Mouse (Mus musculus): ENCODE results near the gene Armc8.
A peak's percentile ranks its signal among the peaks of the same experiment; 100 is the strongest.
"Not testable (repeated sequence)": the region's sequence is repeated elsewhere in the genome, so short reads cannot be mapped to it uniquely, and the experiment has no call there.

Gene Armc8

DNA sequence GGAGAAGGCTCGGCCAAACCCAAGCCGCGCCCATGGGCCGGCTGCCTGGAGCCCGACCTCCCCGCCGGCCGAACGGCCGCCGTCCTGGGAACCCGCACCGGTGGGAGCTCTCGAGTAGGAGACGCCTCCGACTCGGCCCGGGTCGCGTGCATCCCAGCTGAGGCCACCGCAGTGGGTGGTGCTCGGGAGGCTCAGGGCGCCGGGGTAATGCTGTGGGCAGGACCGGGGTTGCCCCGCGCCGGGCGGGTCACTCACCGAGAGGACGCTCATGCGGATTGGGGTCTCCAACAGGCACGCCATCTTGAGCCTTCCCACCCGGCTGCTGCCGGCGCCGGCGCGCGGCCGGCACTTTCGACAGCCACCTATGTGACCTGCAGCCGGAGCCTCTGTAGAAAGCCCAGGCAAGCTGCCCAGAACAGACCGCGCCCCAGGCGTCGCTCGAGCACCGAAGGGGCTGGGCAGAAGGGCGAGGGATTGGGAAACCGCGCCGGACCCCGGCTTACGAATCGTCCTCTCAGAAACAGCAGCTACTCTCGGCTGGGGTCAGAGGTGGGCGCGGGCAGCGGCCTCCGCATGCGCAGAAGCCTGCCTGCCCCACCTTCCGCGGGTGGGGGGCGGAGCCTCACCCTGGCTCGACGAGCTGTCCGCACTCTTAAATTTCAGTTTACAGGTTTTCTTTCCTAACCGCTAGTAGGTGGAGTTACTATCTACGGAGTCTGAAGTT lies at the start of gene Armc8:
Gene Armc8 (minus strand): TSS at position 553 of the 724 bp plus-strand sequence.
- ATAC-seq (ENCODE audit: low TSS enrichment), result peak; percentile 96

DNA sequence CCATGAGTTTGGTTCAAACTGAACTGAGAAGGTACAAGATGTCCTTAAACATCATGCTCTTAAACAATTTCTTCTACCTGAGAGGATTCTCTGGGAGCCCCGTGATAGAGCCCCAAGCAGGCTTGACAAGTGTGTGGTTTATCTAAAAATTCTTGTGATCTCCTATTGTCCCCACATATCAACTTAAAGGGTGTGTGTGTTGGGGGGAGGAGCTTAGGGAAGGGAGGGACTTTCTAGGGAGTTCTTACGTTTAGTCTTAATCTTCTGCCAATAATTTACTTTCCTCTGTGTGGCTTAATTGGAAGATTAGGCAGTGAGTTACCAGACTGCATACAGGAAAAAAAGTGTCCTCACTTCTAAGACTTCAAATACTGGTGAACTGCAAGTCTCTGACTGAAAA lies 43.5 kb upstream of the Armc8 start, which contains the start of gene A4gnt:
Gene A4gnt (plus strand): TSS at position 301 of the 400 bp plus-strand sequence.
- no peak for ATAC-seq (ENCODE audit: low TSS enrichment)

GRCm38 (mm10) chr9:99603566-99603965 lies 34.9 kb upstream of the Armc8 start:
- no peak for ATAC-seq (ENCODE audit: low TSS enrichment)

- ATAC-seq (ENCODE audit: low TSS enrichment), result not testable (repeated sequence)
These were observed 30.4 kb upstream of the Armc8 start for GRCm38 (mm10) chr9:99599127-99599526.

GRCm38 (mm10) chr9:99591144-99591543 lies 22.4 kb upstream of the Armc8 start:
- ATAC-seq (ENCODE audit: low TSS enrichment), result no peak

DNA sequence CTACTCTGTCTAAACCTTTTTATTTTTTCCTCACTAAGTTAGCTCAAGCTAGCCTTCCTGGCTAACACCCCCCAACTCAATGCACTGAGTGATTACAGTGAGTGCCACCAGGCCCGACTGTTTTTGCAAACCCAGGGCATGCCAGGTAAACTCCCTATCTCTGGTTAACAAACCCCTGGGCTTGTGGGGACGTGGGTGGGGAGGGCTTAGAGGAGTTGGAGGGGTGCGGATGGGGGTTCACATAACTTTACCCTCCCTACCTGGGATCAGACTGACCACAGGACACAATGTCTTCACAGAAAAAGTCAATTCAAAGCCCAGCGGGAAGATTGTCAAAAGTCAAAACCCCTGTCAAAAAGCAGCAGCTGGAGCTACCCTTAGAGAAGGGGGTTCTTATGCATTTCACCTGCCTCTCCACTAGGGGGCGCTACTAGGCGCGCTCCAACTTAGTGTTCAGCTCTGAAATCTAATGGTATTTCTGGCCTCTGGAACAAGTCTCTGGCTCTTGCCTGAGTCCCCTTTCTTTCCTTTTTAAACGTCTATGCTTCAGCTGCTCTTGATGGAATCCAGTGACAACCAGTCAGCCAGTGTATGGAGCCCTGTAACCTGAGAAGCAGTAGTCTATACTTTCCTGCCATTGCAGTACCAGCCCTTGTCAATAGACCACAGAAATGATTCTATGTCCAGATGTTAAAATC lies 19.0 kb upstream of the Armc8 start:
- peak; percentile 70; the same call in 1 of the 2 replicates for ATAC-seq (ENCODE audit: low TSS enrichment)

- ATAC-seq (ENCODE audit: low TSS enrichment), result peak; percentile 76
These were observed 12.0 kb upstream of the Armc8 start for GRCm38 (mm10) chr9:99580655-99581054.

DNA sequence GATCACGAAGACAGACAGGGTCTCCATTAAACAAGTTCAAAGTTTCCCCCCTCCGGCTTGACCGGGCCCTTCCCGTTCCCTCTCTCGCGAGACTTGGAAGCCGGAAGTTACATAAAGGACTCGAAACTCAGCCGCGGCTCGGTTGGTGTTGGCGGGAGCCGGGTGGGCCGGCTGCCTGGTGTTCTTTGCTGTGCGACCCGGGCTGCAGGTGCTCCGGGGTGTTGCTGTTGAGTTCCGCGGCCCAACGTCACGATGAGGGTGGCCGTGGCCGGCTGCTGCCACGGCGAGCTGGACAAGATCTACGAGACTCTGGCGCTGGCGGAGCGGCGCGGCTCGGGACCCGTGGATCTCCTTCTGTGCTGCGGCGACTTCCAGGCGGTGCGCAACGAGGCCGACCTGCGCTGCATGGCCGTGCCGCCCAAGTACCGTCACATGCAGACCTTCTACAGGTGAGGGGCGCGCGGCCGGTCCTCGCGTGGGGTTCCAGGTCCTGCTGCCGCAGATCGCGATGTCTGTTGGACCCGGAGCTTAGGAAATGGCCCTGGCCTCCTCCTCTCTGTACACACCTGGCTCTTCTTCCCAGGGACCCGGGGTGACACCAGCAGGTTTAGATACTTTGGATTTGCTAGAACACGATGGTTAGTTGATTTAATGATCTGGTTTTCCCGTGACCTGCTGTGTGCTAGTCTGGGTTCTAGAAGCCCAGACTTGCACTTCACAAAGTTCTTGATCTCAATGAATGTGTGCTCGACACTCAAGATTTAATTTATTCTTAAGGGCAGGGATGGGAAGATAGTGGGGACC lies 7.2 kb upstream of the Armc8 start, which contains the start of gene Dbr1:
Gene Dbr1 (plus strand): TSS at position 123 of the 804 bp plus-strand sequence.
- ATAC-seq (ENCODE audit: low TSS enrichment), result peak; percentile 99

DNA sequence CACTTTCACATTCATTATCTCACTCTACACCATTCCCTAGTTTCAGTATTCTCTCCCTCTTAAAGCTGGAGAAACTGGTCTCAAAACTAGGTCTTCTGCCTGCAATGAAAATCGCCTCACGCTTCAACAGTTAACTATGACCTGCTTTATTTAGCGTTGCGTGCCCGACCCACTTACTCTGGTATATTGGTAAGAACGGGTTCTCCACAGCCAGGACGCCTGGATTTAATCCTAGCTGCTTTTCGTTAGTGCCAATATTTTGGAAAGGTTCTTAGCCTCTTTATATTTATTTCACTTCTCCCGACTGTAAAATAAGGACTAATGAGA lies 335 bp upstream of the Armc8 start:
- ATAC-seq (ENCODE audit: low TSS enrichment), result no peak; the same call in 1 of the 2 replicates

GRCm38 (mm10) chr9:99568023-99568346 lies 714 bp downstream of the Armc8 start:
- no peak; the same call in none of the 2 replicates for ATAC-seq (ENCODE audit: low TSS enrichment)

GRCm38 (mm10) chr9:99563714-99564113 lies 5.0 kb downstream of the Armc8 start:
- 0 out of 2 replicates have a peak, but pooled peaks have one; percentile 42 for ATAC-seq (ENCODE audit: low TSS enrichment)

DNA sequence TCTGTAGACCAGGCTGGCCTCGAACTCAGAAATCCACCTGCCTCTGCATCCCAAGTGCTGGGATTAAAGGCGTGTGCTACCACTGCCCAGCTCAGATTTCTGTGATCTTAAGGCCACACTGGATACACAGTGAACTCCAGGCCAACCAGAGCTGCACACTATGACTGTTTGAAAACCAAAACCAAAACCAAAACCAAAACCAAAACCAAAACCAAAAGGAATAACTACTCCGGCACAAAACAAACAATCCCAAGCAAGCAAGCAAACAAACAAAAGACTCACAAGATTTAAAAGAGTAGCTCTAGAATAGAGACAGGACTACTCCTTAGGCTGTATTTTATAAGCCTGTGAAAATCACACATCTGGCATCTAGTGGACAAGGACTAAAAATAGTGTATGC lies 8.3 kb downstream of the Armc8 start:
- ATAC-seq (ENCODE audit: low TSS enrichment), result no peak

DNA sequence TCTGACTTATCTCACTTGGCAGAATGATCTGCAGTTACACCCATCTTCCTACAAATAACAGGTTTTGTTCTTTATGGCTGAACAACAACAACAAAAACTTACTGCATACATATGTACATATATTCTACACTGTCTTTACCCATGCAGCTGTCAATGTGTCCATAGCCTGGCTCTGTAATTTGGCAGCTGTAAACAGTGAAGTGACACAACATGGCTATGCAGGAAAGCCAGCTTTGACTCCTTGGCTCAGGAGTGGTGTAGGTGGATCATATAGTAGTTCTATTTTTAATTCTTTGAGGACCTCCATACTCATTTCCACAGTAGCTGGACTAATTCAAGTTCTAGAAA lies 9.2 kb downstream of the Armc8 start:
- no peak for ATAC-seq (ENCODE audit: low TSS enrichment)

- ATAC-seq (ENCODE audit: low TSS enrichment), result no peak
These were observed 9.7 kb downstream of the Armc8 start for GRCm38 (mm10) chr9:99558824-99559556.

DNA sequence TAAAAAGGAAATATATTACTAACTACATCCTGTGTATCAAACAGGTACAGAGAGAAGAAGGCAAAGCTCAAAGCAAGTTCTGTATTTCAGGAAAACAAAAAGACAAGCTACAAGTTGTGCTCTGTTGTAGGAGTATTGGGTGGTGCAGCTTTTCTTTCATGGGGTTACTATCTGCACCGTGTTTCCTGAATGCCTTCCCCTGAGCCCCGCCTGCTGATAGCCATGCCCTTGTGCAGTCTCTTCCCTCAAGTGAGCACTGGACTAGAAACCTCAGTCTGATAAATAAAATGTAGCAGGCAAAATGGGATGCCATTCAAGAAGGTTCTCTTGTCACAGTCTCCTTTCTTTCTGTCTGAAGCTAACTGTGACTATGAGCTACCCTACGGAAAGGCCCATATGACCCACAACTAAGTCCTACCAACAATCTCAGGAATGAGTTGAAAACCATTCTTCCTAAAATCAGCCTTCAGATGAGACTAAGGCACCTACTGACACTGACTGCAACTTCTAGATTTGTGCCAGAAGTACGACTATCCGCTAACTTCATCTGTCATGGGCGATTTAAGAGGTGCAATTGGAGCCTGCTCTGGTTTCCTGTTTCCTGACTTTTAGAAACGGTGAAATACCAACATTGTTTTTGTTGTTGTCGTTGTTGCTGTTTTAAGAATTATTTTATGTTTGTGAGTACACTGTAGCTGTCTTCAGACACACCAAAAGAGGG lies 11.0 kb downstream of the Armc8 start:
- no peak for ATAC-seq (ENCODE audit: low TSS enrichment)

- no peak for ATAC-seq (ENCODE audit: low TSS enrichment)
These were observed 13.4 kb downstream of the Armc8 start for GRCm38 (mm10) chr9:99555253-99555652.

DNA sequence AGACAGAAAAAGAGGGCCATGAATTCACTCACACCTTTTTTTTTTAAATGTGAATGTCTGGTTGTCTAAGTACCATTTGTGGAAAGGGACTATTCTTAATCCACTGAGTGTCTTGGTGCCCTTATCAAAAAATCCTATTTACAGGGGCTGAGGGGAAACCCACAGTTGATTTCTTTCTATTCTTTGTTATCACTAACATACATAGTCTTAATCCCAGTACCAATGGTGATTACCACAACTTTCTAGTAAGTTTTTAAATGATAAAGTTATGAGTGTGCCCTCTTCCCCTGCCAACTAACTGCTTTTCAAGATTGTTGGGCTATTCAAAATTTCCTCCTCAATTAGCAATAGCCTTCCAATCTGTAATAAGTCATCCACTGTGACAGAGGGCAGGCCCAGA lies 14.6 kb downstream of the Armc8 start:
- no peak for ATAC-seq (ENCODE audit: low TSS enrichment)

DNA sequence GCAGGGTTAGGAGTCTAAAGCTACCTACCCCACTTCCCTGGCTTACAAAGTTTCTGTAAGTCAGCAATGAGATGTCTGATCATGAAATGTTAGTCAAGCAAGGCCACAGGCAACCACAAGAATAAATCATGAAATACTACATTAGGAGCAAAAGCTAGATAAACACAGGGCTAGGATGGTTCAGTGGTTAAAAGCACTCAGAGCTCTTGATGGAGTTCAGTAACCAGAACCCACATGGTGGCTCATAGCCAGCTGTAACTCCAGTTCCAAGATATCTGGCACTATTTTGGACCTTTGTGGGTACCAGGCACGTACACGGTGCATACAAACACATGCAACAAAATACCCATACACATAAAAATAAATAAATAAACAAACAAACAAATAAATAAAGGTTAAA lies 15.7 kb downstream of the Armc8 start:
- ATAC-seq (ENCODE audit: low TSS enrichment), result no peak

DNA sequence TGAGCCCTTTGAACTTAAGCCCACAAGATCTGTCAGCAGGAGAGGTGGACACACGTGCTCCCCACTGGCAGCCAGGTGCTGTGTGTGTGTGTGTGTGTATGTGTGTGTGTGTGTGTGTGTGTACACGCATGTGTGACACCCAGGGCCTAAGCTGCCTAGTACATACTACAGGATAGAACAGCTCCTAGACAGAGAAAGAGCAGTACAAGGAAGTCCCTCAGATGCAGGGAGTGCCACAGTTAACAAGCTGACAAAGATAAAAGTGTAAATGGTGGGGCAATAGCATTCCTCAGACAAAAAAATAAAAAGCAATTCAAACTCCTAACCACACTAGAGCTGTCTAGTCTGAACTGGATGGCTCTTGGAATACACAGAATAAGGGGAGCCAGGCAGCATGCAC lies 16.6 kb downstream of the Armc8 start:
- ATAC-seq (ENCODE audit: low TSS enrichment), result no peak

GRCm38 (mm10) chr9:99546259-99546658 lies 22.4 kb downstream of the Armc8 start:
- ATAC-seq (ENCODE audit: low TSS enrichment), result no peak

- no peak for ATAC-seq (ENCODE audit: low TSS enrichment)
These were observed 36.8 kb downstream of the Armc8 start for GRCm38 (mm10) chr9:99531865-99532264.

All from frontal cortex, adult (tissue).